ENCODE assay signal across 8 mouse cellular contexts in the genomic region with DNA sequence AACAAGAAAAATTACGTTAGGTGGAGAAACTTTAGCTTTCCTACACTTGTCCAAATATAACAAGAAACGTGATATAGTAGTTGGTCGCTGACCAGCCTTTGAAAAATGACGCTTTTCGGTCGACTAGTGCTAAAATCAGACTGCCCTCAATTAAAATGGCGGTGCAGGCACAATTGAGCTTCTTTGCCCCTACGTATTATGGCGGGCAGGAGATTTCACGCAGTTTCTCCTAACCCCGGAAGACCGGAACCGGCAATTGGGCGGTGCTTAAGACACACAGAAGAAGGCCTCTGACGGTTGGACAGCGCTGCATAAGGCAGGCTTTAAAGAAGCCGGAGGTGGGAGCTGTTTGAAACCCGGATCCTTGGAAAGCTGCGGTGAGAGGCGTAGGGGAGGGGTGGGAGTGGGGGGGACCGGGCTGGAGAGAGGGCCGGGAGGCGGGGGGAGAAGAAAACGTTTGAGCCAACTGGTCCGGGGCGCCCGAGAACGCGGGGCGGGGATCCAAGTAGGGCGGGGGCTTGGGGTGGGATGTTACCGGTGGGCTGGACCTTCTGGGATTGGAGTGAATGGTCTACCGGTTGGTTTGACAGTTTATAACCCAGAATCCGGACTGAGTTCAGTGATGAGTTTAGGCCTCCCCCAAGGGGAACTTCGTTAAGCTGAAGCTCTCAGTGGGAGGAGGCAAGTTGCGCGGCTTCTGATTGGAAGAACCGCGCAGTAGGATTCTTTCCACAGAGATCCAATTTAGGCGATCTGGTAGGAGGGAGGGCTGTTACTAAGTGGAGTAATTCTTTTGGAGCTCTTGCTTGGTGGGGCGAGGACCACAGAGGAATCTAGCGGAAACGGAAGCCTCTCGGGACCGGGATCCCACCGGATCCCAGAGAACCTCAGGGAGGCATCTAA. TPM values are rescaled to one million over a fixed set of nuclear protein-coding genes. Genes with fewer than 3 reads are reported as not detected.
DNase-seq lines count a peak whose midpoint lies in the region; ATAC-seq and TF ChIP-seq lines count a peak whose summit lies in the region.

No protein-coding gene starts in this region.

- no peaks in the 10 kb centered on the region for H3K9me3 ChIP-seq in heart, embryonic 12.5 days (replicated peaks)
- no peaks in the 10 kb centered on the region for H3K9me3 ChIP-seq in kidney, postnatal 0 days (replicated peaks; ENCODE audit: low read length)
- no peaks in the 10 kb centered on the region for H3K9me3 ChIP-seq in liver, embryonic 11.5 days (ENCODE audit: control insufficient read depth, low read length)
- no peaks in the 10 kb centered on the region for H3K9me3 ChIP-seq in stomach, embryonic 14.5 days (ENCODE audit: control insufficient read depth, low read depth, low read length)

- H3K36me3 ChIP-seq in heart, embryonic 12.5 days: peaks cover 51% of the 10 kb centered on the region
- peaks cover 24% of the 10 kb centered on the region; the same call in 1 of the 2 replicates for H3K36me3 ChIP-seq in kidney, postnatal 0 days (ENCODE audit: insufficient read depth, low read length)
- H3K36me3 ChIP-seq in liver, embryonic 11.5 days (ENCODE audit: control insufficient read depth, insufficient read depth, low read length): peaks cover 37% of the 10 kb centered on the region
- peaks cover 31% of the 10 kb centered on the region for H3K36me3 ChIP-seq in stomach, embryonic 14.5 days (ENCODE audit: control insufficient read depth, insufficient read depth, low read length)

- peak overlapping the region; percentile 97 for H3K27ac ChIP-seq in heart, embryonic 12.5 days (ENCODE audit: poor library complexity, severe bottlenecking)
- H3K27ac ChIP-seq in kidney, postnatal 0 days: peak overlapping the region; percentile 99
- H3K27ac ChIP-seq in liver, embryonic 11.5 days (ENCODE audit: low read depth, low read length): peak overlapping the region; percentile 98
- H3K27ac ChIP-seq in stomach, embryonic 14.5 days (ENCODE audit: low read length): peak overlapping the region; percentile 91

- no peak for TF ChIP-seq CTCF in kidney, postnatal 0 days (IDR thresholded peaks at IDR 0.05; ENCODE audit: low read depth)

- under 1% methylated on average over 46 of the region's 46 CpGs for WGBS in heart, embryonic 12.5 days
- WGBS in kidney, postnatal 0 days: 1% methylated on average over 45 of the region's 46 CpGs
- WGBS in liver, embryonic 11.5 days: under 1% methylated on average over 45 of the region's 46 CpGs
- under 1% methylated on average over 46 of the region's 46 CpGs for WGBS in stomach, embryonic 14.5 days

- peak; percentile 87 for ATAC-seq in erythroid progenitor cell, adult 5-6 weeks (replicated peaks; ENCODE audit: low FRiP score, poor library complexity, severe bottlenecking)
- ATAC-seq in heart, embryonic 12.5 days (ENCODE audit: insufficient number of reproducible peaks, low FRiP score): peak; percentile 94
- peak; percentile 92 for ATAC-seq in kidney, postnatal 0 days (replicated peaks; ENCODE audit: low FRiP score, low read depth)
- peak; percentile 91 for ATAC-seq in liver, embryonic 11.5 days (replicated peaks; ENCODE audit: low FRiP score)
- peak; percentile 90 for ATAC-seq in stomach, embryonic 14.5 days (ENCODE audit: insufficient number of reproducible peaks, insufficient read depth, low FRiP score, low read depth)

- H3K4me2 ChIP-seq in heart, embryonic 12.5 days: peak overlapping the region; percentile 90
- peak overlapping the region; percentile 91 for H3K4me2 ChIP-seq in kidney, postnatal 0 days (ENCODE audit: low read length)
- H3K4me2 ChIP-seq in liver, embryonic 11.5 days: peak overlapping the region; percentile 76
- peak overlapping the region; percentile 75 for H3K4me2 ChIP-seq in stomach, embryonic 14.5 days (replicated peaks; ENCODE audit: low read depth, low read length)

- peak overlapping the region; percentile 86 for H3K9ac ChIP-seq in heart, embryonic 12.5 days
- peak overlapping the region; percentile 87 for H3K9ac ChIP-seq in kidney, postnatal 0 days (ENCODE audit: low read depth, low read length)
- H3K9ac ChIP-seq in liver, embryonic 11.5 days (ENCODE audit: low read depth, low read length): peak overlapping the region; percentile 92
- H3K9ac ChIP-seq in stomach, embryonic 14.5 days (replicated peaks; ENCODE audit: low read depth, low read length): peak overlapping the region; percentile 77

- peak; percentile 96 for DNase-seq in CD4-positive helper T cell, adult 2 months (ENCODE audit: low read depth, low spot score)
- peak; percentile 99 for DNase-seq in brain, embryonic 18.5 days (ENCODE audit: low read depth, low spot score)
- peak; percentile 99 for DNase-seq in kidney, postnatal 0 days (ENCODE audit: low spot score)
- peak; percentile 88 for DNase-seq in liver, embryonic 11.5 days (ENCODE audit: low spot score)
- DNase-seq in naive thymus-derived CD4-positive, alpha-beta T cell, adult 2 months (ENCODE audit: low read depth): peak; percentile 94

- H3K4me3 ChIP-seq in heart, embryonic 12.5 days: peak overlapping the region; percentile 73
- peak overlapping the region; percentile 86 for H3K4me3 ChIP-seq in kidney, postnatal 0 days (replicated peaks; ENCODE audit: low read depth, low read length)
- H3K4me3 ChIP-seq in liver, embryonic 11.5 days (ENCODE audit: low read depth, low read length): peak overlapping the region; percentile 89
- peak overlapping the region; percentile 68 for H3K4me3 ChIP-seq in stomach, embryonic 14.5 days (ENCODE audit: low read depth, low read length)

- H3K4me1 ChIP-seq in heart, embryonic 12.5 days (replicated peaks): peaks cover 6% of the 10 kb centered on the region
- H3K4me1 ChIP-seq in kidney, postnatal 0 days (replicated peaks; ENCODE audit: insufficient read depth, low read length): peaks cover 14% of the 10 kb centered on the region; the same call in 1 of the 2 replicates
- H3K4me1 ChIP-seq in liver, embryonic 11.5 days (replicated peaks; ENCODE audit: control insufficient read depth, insufficient read depth, low read length): peaks cover 6% of the 10 kb centered on the region; the same call in 1 of the 2 replicates
- peaks cover 7% of the 10 kb centered on the region for H3K4me1 ChIP-seq in stomach, embryonic 14.5 days (ENCODE audit: control insufficient read depth, insufficient read depth, low read length)

- H3K27me3 ChIP-seq in heart, embryonic 12.5 days (replicated peaks): no peaks in the 10 kb centered on the region
- H3K27me3 ChIP-seq in kidney, postnatal 0 days (ENCODE audit: insufficient read depth, low read length): no peaks in the 10 kb centered on the region
- H3K27me3 ChIP-seq in liver, embryonic 11.5 days (replicated peaks; ENCODE audit: control insufficient read depth, insufficient read depth, low read length): no peaks in the 10 kb centered on the region
- H3K27me3 ChIP-seq in stomach, embryonic 14.5 days (ENCODE audit: control insufficient read depth, insufficient read depth, low read length): no peaks in the 10 kb centered on the region

RNA-seq across cellular contexts. Expression of gene Fbrs, which starts 8.0 kb away (rescaled TPM):
- 103 and 125 TPM in 2 replicates for total RNA-seq in erythroid progenitor cell, adult 5-6 weeks (2015; ENCODE audit: low replicate concordance)
- total RNA-seq in erythroid progenitor cell, adult 5-6 weeks (2017; ENCODE audit: low replicate concordance): 28.1 and 32.7 TPM in 2 replicates
- 8.4 and 9.9 TPM in 2 replicates for polyA plus RNA-seq in heart, embryonic 12.5 days (2016; fragmentation: Nextera tagmentation; extraction: Ambion mirVana)
- polyA plus RNA-seq in kidney, postnatal 0 days (2015; fragmentation: Nextera tagmentation; extraction: Ambion mirVana): 8.7 and 8.8 TPM in 2 replicates
- 8.9 and 12.4 TPM in 2 replicates for polyA plus RNA-seq in liver, embryonic 11.5 days (2014; fragmentation: Nextera tagmentation; extraction: Ambion mirVana)
- 14.9 and 18.5 TPM in 2 replicates for polyA plus RNA-seq in stomach, embryonic 14.5 days (2014; fragmentation: Nextera tagmentation; extraction: Ambion mirVana)

RNA-seq across cellular contexts. Expression of gene Prr14, which starts 11.6 kb away (rescaled TPM):
- 147 and 172 TPM in 2 replicates for total RNA-seq in erythroid progenitor cell, adult 5-6 weeks (2015; ENCODE audit: low replicate concordance)
- 31.9 and 84.3 TPM in 2 replicates for total RNA-seq in erythroid progenitor cell, adult 5-6 weeks (2017; ENCODE audit: low replicate concordance)
- 33.8 and 35.2 TPM in 2 replicates for polyA plus RNA-seq in heart, embryonic 12.5 days (2016; fragmentation: Nextera tagmentation; extraction: Ambion mirVana)
- polyA plus RNA-seq in kidney, postnatal 0 days (2015; fragmentation: Nextera tagmentation; extraction: Ambion mirVana): 37.1 and 37.5 TPM in 2 replicates
- 39.0 and 40.6 TPM in 2 replicates for polyA plus RNA-seq in liver, embryonic 11.5 days (2014; fragmentation: Nextera tagmentation; extraction: Ambion mirVana)
- polyA plus RNA-seq in stomach, embryonic 14.5 days (2014; fragmentation: Nextera tagmentation; extraction: Ambion mirVana): 49.9 and 55.0 TPM in 2 replicates

RNA-seq across cellular contexts. Expression of gene Zfp689, which starts 22.0 kb away (rescaled TPM):
- 3.2 and 3.8 TPM in 2 replicates for total RNA-seq in erythroid progenitor cell, adult 5-6 weeks (2015; ENCODE audit: low replicate concordance)
- 3.1 and 6.1 TPM in 2 replicates for total RNA-seq in erythroid progenitor cell, adult 5-6 weeks (2017; ENCODE audit: low replicate concordance)
- polyA plus RNA-seq in heart, embryonic 12.5 days (2016; fragmentation: Nextera tagmentation; extraction: Ambion mirVana): 5.4 and 6.0 TPM in 2 replicates
- polyA plus RNA-seq in kidney, postnatal 0 days (2015; fragmentation: Nextera tagmentation; extraction: Ambion mirVana): 4.8 and 5.0 TPM in 2 replicates
- 4.5 and 5.3 TPM in 2 replicates for polyA plus RNA-seq in liver, embryonic 11.5 days (2014; fragmentation: Nextera tagmentation; extraction: Ambion mirVana)
- polyA plus RNA-seq in stomach, embryonic 14.5 days (2014; fragmentation: Nextera tagmentation; extraction: Ambion mirVana): 7.9 and 9.1 TPM in 2 replicates

RNA-seq across cellular contexts. Expression of gene Srcap, which starts 40.8 kb away (rescaled TPM):
- 80.4 and 99.3 TPM in 2 replicates for total RNA-seq in erythroid progenitor cell, adult 5-6 weeks (2015; ENCODE audit: low replicate concordance)
- 77.0 and 90.5 TPM in 2 replicates for total RNA-seq in erythroid progenitor cell, adult 5-6 weeks (2017; ENCODE audit: low replicate concordance)
- 51.8 and 54.3 TPM in 2 replicates for polyA plus RNA-seq in heart, embryonic 12.5 days (2016; fragmentation: Nextera tagmentation; extraction: Ambion mirVana)
- 19.2 and 24.1 TPM in 2 replicates for polyA plus RNA-seq in kidney, postnatal 0 days (2015; fragmentation: Nextera tagmentation; extraction: Ambion mirVana)
- 40.3 and 45.5 TPM in 2 replicates for polyA plus RNA-seq in liver, embryonic 11.5 days (2014; fragmentation: Nextera tagmentation; extraction: Ambion mirVana)
- polyA plus RNA-seq in stomach, embryonic 14.5 days (2014; fragmentation: Nextera tagmentation; extraction: Ambion mirVana): 60.5 and 65.2 TPM in 2 replicates

RNA-seq across cellular contexts. Expression of gene Gm42715, which starts 48.4 kb away (rescaled TPM):
- total RNA-seq in erythroid progenitor cell, adult 5-6 weeks (2015; ENCODE audit: low replicate concordance): 58.7 and 63.1 TPM in 2 replicates
- 25.4 and 45.8 TPM in 2 replicates for total RNA-seq in erythroid progenitor cell, adult 5-6 weeks (2017; ENCODE audit: low replicate concordance)
- polyA plus RNA-seq in heart, embryonic 12.5 days (2016; fragmentation: Nextera tagmentation; extraction: Ambion mirVana): 8.5 and 9.1 TPM in 2 replicates
- polyA plus RNA-seq in kidney, postnatal 0 days (2015; fragmentation: Nextera tagmentation; extraction: Ambion mirVana): 10.9 and 11.4 TPM in 2 replicates
- 13.0 and 16.1 TPM in 2 replicates for polyA plus RNA-seq in liver, embryonic 11.5 days (2014; fragmentation: Nextera tagmentation; extraction: Ambion mirVana)
- 20.8 and 22.1 TPM in 2 replicates for polyA plus RNA-seq in stomach, embryonic 14.5 days (2014; fragmentation: Nextera tagmentation; extraction: Ambion mirVana)

Comparison
In these comparisons a context has a peak if more than half of its experiments do, and no peak if none do; other contexts are left out.
1. Peak in every context shown above with its lines: DNase-seq, ATAC-seq, H3K4me3 ChIP-seq and H3K27ac ChIP-seq.